Mouse (Mus musculus): ENCODE results near the gene Mak. TPM values are rescaled to one million over a fixed set of nuclear protein-coding genes. Genes with fewer than 3 reads are reported as not detected.

Mak gene
- polyA plus RNA-seq, 1 experiment from 2014 or later, result 2.9 TPM

GRCm38 (mm10) chr13:41084521-41084920 lies 5.0 kb upstream of the Mak start:
- no peak overlapping the region for H3K4me2 ChIP-seq (ENCODE audit: low read depth, low read length)
- no peak overlapping the region for H3K9ac ChIP-seq (ENCODE audit: low read depth, low read length)
- no peaks in the 10 kb centered on the region for H3K4me1 ChIP-seq (ENCODE audit: control insufficient read depth, insufficient read depth, low read length)
- H3K36me3 ChIP-seq (ENCODE audit: control insufficient read depth, insufficient read depth, low read length), result no peaks in the 10 kb centered on the region
- ATAC-seq (ENCODE audit: low read depth), result no peak
- H3K27me3 ChIP-seq (replicated peaks; ENCODE audit: control insufficient read depth, insufficient read depth, low read length), result peaks cover 10% of the 10 kb centered on the region; the same call in 1 of the 2 replicates
- H3K27ac ChIP-seq (replicated peaks; ENCODE audit: low read depth, low read length), result no peak overlapping the region
- H3K9me3 ChIP-seq (ENCODE audit: control insufficient read depth, low read length), result no peaks in the 10 kb centered on the region
- 89% methylated on average over 3 of the region's 3 CpGs for WGBS
- no peak overlapping the region for H3K4me3 ChIP-seq (ENCODE audit: low read depth, low read length)
- DNase-seq (ENCODE audit: low spot score), result no peak

DNA sequence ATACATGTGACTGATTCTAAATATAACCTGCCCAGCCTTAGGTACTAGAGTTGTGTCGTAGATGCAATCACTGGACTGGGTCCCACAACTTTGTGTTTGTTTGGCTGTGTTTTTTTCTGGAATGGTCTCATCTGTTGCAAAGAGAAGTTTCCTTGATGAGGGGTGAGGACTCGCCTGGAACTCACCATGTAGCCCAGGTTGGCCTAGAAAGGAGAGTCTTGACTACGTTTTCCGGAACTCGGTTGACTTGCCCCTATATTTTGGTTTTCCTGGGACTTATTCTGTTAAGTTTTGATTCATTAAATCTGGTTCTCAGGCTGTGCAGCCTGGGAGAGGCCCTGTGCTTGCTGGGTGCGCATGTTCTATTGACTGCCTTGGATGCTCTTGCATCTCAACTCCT lies 1.2 kb upstream of the Mak start:
- Histone ChIP-seq H3K9me3 (ENCODE audit: control insufficient read depth, low read length) (no peaks in the 10 kb centered on the region), H3K9ac (ENCODE audit: low read depth, low read length) (no peak overlapping the region), H3K4me1 (ENCODE audit: control insufficient read depth, insufficient read depth, low read length) (0 out of 2 replicates have a peak, but pooled peaks cover 7% of the 10 kb centered on the region), H3K4me2 (ENCODE audit: low read depth, low read length) (no peak overlapping the region), H3K4me3 (ENCODE audit: low read depth, low read length) (no peak overlapping the region), H3K27ac (replicated peaks; ENCODE audit: low read depth, low read length) (no peak overlapping the region), H3K36me3 (ENCODE audit: control insufficient read depth, insufficient read depth, low read length) (no peaks in the 10 kb centered on the region), H3K27me3 (replicated peaks; ENCODE audit: control insufficient read depth, insufficient read depth, low read length) (peaks cover 22% of the 10 kb centered on the region)
- no peak for ATAC-seq (ENCODE audit: low read depth)
- DNase-seq (ENCODE audit: low spot score), result no peak
- 86% methylated on average over 6 of the region's 6 CpGs for WGBS

DNA sequence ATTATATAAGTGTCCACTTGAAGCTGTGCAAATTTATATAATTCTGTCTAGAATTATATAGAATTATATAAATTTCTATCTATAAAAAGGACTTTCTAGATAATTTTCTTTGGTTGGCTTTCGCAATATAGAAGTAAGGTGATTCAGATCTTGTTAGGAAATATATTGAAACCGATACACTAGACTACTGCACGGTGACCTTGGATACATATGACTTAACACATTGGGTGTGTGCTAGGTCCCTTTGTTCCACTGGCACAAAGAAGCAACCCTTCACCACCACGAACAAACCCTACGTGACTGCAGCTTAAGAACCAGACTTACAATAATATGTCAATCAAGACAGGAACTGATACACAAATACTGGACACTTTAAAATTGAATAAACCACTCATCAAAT lies 353 bp upstream of the Mak start:
- no peaks in the 10 kb centered on the region for H3K9me3 ChIP-seq (ENCODE audit: control insufficient read depth, low read length)
- peak overlapping the region; percentile 53 for H3K4me3 ChIP-seq (ENCODE audit: low read depth, low read length)
- 0 out of 2 replicates have a peak, but pooled peaks cover 7% of the 10 kb centered on the region for H3K4me1 ChIP-seq (ENCODE audit: control insufficient read depth, insufficient read depth, low read length)
- peak overlapping the region; percentile 88 for H3K4me2 ChIP-seq (ENCODE audit: low read depth, low read length)
- peaks cover 22% of the 10 kb centered on the region for H3K27me3 ChIP-seq (replicated peaks; ENCODE audit: control insufficient read depth, insufficient read depth, low read length)
- no peak overlapping the region for H3K9ac ChIP-seq (ENCODE audit: low read depth, low read length)
- no peak for ATAC-seq (ENCODE audit: low read depth)
- no peaks in the 10 kb centered on the region for H3K36me3 ChIP-seq (ENCODE audit: control insufficient read depth, insufficient read depth, low read length)
- no peak for DNase-seq (ENCODE audit: low spot score)
- no peak overlapping the region for H3K27ac ChIP-seq (replicated peaks; ENCODE audit: low read depth, low read length)
- 60% methylated on average over 5 of the region's 5 CpGs for WGBS

DNA sequence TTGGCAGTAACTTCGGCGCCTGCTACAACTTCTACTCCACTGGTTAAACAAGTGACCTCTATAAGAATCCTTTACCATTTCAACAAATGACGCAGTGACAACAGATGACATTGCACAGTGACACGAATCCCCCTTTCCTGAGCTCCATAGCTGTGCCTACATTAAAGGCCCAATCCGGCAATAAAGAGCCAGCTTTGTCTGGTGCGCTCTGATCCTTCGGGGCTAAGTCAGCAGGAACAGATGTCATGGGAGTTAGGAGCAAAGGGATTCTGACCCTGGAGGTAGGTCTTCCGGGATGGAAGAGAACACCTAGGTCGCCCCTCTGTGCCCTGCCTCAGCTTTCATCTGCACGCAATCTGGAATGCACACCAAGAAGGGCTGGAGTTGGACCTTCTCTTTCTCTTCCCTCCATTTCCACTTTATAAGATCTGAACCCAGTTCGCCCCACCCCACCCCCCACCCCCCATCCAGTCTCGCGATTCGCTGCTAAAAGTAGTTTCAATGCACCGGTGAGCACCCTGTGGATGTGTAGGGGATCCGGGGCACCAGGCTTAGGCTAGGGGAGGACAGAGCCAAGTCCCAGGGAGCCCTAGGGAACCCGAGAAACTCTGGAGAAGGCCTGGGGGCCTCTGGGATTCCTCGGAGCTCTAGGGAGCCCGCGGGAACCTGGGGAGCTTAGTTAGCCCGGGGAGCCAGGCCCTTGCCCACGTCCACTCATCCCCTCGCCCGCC lies 651 bp downstream of the Mak start:
- H3K27me3 ChIP-seq (replicated peaks; ENCODE audit: control insufficient read depth, insufficient read depth, low read length), result peaks cover 22% of the 10 kb centered on the region
- 0 out of 2 replicates have a peak, but pooled peaks cover 7% of the 10 kb centered on the region for H3K4me1 ChIP-seq (ENCODE audit: control insufficient read depth, insufficient read depth, low read length)
- DNase-seq (ENCODE audit: low spot score), result no peak
- no peaks in the 10 kb centered on the region for H3K36me3 ChIP-seq (ENCODE audit: control insufficient read depth, insufficient read depth, low read length)
- peak overlapping the region; percentile 58 for H3K9ac ChIP-seq (ENCODE audit: low read depth, low read length)
- ATAC-seq (ENCODE audit: low read depth), result peak; percentile 53
- peak overlapping the region; percentile 53 for H3K4me3 ChIP-seq (ENCODE audit: low read depth, low read length)
- no peak overlapping the region for H3K27ac ChIP-seq (replicated peaks; ENCODE audit: low read depth, low read length)
- peak overlapping the region; percentile 88 for H3K4me2 ChIP-seq (ENCODE audit: low read depth, low read length)
- no peaks in the 10 kb centered on the region for H3K9me3 ChIP-seq (ENCODE audit: control insufficient read depth, low read length)
- 9% methylated on average over 17 of the region's 24 CpGs for WGBS

- ATAC-seq (ENCODE audit: low read depth) (no peak), DNase-seq (ENCODE audit: low spot score) (no peak)
- H3K9ac ChIP-seq (ENCODE audit: low read depth, low read length), result no peak overlapping the region
- H3K9me3 ChIP-seq (ENCODE audit: control insufficient read depth, low read length), result no peaks in the 10 kb centered on the region
- no peaks in the 10 kb centered on the region for H3K36me3 ChIP-seq (ENCODE audit: control insufficient read depth, insufficient read depth, low read length)
- H3K4me3 ChIP-seq (ENCODE audit: low read depth, low read length), result no peak overlapping the region
- peaks cover 22% of the 10 kb centered on the region for H3K27me3 ChIP-seq (replicated peaks; ENCODE audit: control insufficient read depth, insufficient read depth, low read length)
- H3K27ac ChIP-seq (replicated peaks; ENCODE audit: low read depth, low read length), result no peak overlapping the region
- no peak overlapping the region for H3K4me2 ChIP-seq (ENCODE audit: low read depth, low read length)
- WGBS, result 70% methylated on average over 9 of the region's 9 CpGs
- 0 out of 2 replicates have a peak, but pooled peaks cover 7% of the 10 kb centered on the region for H3K4me1 ChIP-seq (ENCODE audit: control insufficient read depth, insufficient read depth, low read length)
These were observed 1.6 kb downstream of the Mak start for GRCm38 (mm10) chr13:41077921-41078320.

DNA sequence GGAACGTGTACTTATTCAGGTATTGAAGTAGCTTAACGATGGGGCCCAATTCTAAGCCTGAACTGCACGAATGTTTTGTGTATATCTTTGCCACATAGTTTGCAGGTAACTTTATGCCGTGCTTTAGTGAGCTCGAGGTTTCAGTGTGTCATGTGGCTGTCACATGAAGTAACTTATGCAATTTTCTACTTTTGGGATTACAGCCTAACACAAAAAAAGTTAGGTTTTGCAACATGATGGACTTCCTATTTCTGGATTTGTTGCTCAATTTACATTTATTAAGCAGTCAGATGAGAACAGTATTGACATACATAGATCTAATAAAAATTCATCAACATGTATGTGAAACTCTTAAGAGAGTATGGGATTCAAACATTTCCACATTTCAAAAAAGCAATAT lies 5.7 kb downstream of the Mak start:
- Histone ChIP-seq H3K27ac (replicated peaks; ENCODE audit: low read depth, low read length) (no peak overlapping the region), H3K4me1 (ENCODE audit: control insufficient read depth, insufficient read depth, low read length) (0 out of 2 replicates have a peak, but pooled peaks cover 3% of the 10 kb centered on the region), H3K4me2 (ENCODE audit: low read depth, low read length) (no peak overlapping the region), H3K9ac (ENCODE audit: low read depth, low read length) (no peak overlapping the region), H3K4me3 (ENCODE audit: low read depth, low read length) (no peak overlapping the region), H3K27me3 (replicated peaks; ENCODE audit: control insufficient read depth, insufficient read depth, low read length) (peaks cover 7% of the 10 kb centered on the region), H3K36me3 (ENCODE audit: control insufficient read depth, insufficient read depth, low read length) (no peaks in the 10 kb centered on the region), H3K9me3 (ENCODE audit: control insufficient read depth, low read length) (no peaks in the 10 kb centered on the region)
- 73% methylated on average over 5 of the region's 5 CpGs for WGBS
- ATAC-seq (ENCODE audit: low read depth), result no peak
- DNase-seq (ENCODE audit: low spot score), result no peak

DNA sequence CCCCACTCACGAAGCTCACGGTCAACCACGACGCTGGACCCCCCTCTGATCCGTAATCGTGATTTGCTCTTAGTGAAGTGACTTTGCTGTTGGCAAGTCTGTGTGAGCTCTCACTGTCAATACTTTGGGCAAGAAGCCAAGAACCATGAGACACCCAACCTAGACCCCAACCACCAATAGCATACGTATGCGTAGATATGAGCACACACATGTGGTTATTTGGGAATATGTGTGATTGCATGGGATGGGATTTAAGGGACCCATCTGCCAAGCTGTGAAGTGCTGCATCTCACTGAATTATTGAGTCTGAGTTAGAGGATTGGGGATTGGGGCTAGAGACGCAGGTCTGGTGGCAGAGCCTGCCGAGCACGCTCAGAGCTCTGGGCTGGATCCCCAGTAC lies 7.9 kb downstream of the Mak start:
- Histone ChIP-seq H3K4me2 (ENCODE audit: low read depth, low read length) (no peak overlapping the region), H3K4me1 (ENCODE audit: control insufficient read depth, insufficient read depth, low read length) (no peaks in the 10 kb centered on the region), H3K36me3 (ENCODE audit: control insufficient read depth, insufficient read depth, low read length) (no peaks in the 10 kb centered on the region), H3K9me3 (ENCODE audit: control insufficient read depth, low read length) (no peaks in the 10 kb centered on the region), H3K27me3 (replicated peaks; ENCODE audit: control insufficient read depth, insufficient read depth, low read length) (no peaks in the 10 kb centered on the region), H3K9ac (ENCODE audit: low read depth, low read length) (no peak overlapping the region), H3K27ac (replicated peaks; ENCODE audit: low read depth, low read length) (no peak overlapping the region), H3K4me3 (ENCODE audit: low read depth, low read length) (no peak overlapping the region)
- DNase-seq (ENCODE audit: low spot score), result no peak
- no peak for ATAC-seq (ENCODE audit: low read depth)
- 91% methylated on average over 11 of the region's 11 CpGs for WGBS

GRCm38 (mm10) chr13:41067618-41068017 lies 11.9 kb downstream of the Mak start:
- Histone ChIP-seq H3K9ac (ENCODE audit: low read depth, low read length) (no peak overlapping the region), H3K27me3 (replicated peaks; ENCODE audit: control insufficient read depth, insufficient read depth, low read length) (no peaks in the 10 kb centered on the region), H3K27ac (replicated peaks; ENCODE audit: low read depth, low read length) (no peak overlapping the region), H3K4me3 (ENCODE audit: low read depth, low read length) (no peak overlapping the region), H3K9me3 (ENCODE audit: control insufficient read depth, low read length) (no peaks in the 10 kb centered on the region), H3K36me3 (ENCODE audit: control insufficient read depth, insufficient read depth, low read length) (no peaks in the 10 kb centered on the region), H3K4me2 (ENCODE audit: low read depth, low read length) (no peak overlapping the region), H3K4me1 (ENCODE audit: control insufficient read depth, insufficient read depth, low read length) (no peaks in the 10 kb centered on the region)
- DNase-seq (ENCODE audit: low spot score), result no peak
- WGBS, result 92% methylated on average over 4 of the region's 4 CpGs
- ATAC-seq (ENCODE audit: low read depth), result no peak

DNA sequence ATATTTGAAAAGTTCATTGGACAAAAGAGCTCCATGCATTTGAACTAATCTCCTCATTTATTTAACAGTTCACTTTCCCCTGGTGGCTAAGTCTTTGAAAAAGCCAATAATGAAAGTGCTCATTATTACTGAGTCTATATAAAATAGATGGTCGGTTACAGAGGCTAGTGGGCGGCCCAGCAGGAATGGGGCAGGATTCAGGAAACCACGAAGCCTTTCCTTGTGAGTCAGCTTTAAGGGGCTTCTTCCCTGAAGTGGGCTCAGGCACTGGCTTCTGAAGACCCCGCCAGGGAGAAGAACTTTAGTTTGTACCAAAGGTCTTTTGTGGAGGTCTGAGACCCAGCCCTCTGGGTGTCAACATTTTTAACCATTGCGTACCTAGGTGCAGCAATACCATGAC lies 27.5 kb downstream of the Mak start:
- DNase-seq (ENCODE audit: low spot score), result no peak
- 67% methylated on average over 5 of the region's 5 CpGs for WGBS
- H3K4me3 ChIP-seq (ENCODE audit: low read depth, low read length), result no peak overlapping the region
- no peak overlapping the region for H3K4me2 ChIP-seq (ENCODE audit: low read depth, low read length)
- no peaks in the 10 kb centered on the region for H3K36me3 ChIP-seq (ENCODE audit: control insufficient read depth, insufficient read depth, low read length)
- no peaks in the 10 kb centered on the region for H3K9me3 ChIP-seq (ENCODE audit: control insufficient read depth, low read length)
- no peak overlapping the region for H3K9ac ChIP-seq (ENCODE audit: low read depth, low read length)
- no peak for ATAC-seq (ENCODE audit: low read depth)
- H3K27ac ChIP-seq (replicated peaks; ENCODE audit: low read depth, low read length), result no peak overlapping the region
- no peaks in the 10 kb centered on the region for H3K4me1 ChIP-seq (ENCODE audit: control insufficient read depth, insufficient read depth, low read length)
- H3K27me3 ChIP-seq (replicated peaks; ENCODE audit: control insufficient read depth, insufficient read depth, low read length), result no peaks in the 10 kb centered on the region

Data from embryonic facial prominence, embryonic 14.5 days (tissue).